ENCODE assay signal across 17 mouse cellular contexts in the genomic region with DNA sequence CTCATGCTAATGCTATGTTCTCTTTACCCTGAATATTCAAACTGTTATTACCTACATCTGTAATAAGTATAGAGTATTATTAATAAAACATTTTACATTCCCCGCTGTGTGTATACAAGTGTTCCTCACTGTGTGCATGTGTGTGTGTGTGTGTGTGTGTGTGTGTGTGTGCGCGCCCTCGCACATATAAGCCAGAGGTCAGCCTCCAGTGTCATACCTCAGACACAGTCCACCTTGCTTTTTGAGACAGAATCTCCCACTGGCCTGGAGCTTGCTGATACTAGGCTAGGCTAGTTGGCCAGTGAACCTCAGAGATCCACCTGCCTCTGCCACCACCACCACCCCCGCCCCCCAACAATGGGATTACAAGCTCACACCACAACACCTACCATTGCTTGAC. TPM values are rescaled to one million over a fixed set of nuclear protein-coding genes. Genes with fewer than 3 reads are reported as not detected.
A peak's percentile ranks its signal among the peaks of the same experiment; 100 is the strongest.
DNase-seq lines count a peak whose midpoint lies in the region; ATAC-seq and TF ChIP-seq lines count a peak whose summit lies in the region.
"Had no signal": no experiment of that assay in that cellular context is flagged by ENCODE, and none has a peak within 500 bp of the region (broad histone marks: within the 10 kb centered on the region; RNA-seq: fewer than 3 reads in every experiment).

No protein-coding gene starts in this region.

- H3K27me3 ChIP-seq in forebrain, embryonic 10.5 days (ENCODE audit: poor library complexity, severe bottlenecking), result no peaks in the 10 kb centered on the region
- no peaks in the 10 kb centered on the region for H3K27me3 ChIP-seq in forebrain, embryonic 14.5 days (replicated peaks; ENCODE audit: control insufficient read depth, insufficient read depth, low read length)
- no peaks in the 10 kb centered on the region for H3K27me3 ChIP-seq in hindbrain, embryonic 15.5 days
- no peaks in the 10 kb centered on the region for H3K27me3 ChIP-seq in midbrain, embryonic 16.5 days (ENCODE audit: control insufficient read depth, insufficient read depth, low read depth, low read length)
- H3K27me3 ChIP-seq in thymus, adult 2 months (ENCODE audit: control insufficient read depth, insufficient read depth, low read length), result no peaks in the 10 kb centered on the region
- H3K27me3 ChIP-seq: kidney, embryonic 15.5 days had no signal

- H3K9ac ChIP-seq in forebrain, embryonic 14.5 days (ENCODE audit: low read length), result peak overlapping the region; percentile 26; the same call in 1 of the 2 replicates
- H3K9ac ChIP-seq in hindbrain, embryonic 15.5 days, result no peak overlapping the region
- no peak overlapping the region for H3K9ac ChIP-seq in midbrain, embryonic 16.5 days (ENCODE audit: low read depth, low read length)
- H3K9ac ChIP-seq: kidney, embryonic 15.5 days; liver, postnatal 0 days had no signal

- TF ChIP-seq POLR2A in thymus, adult 2 months (IDR thresholded peaks at IDR 0.05; ENCODE audit: control insufficient read depth, extremely low read depth, insufficient read depth, low read length, poor library complexity), result no peak

- peak; percentile 4; the same call in 1 of the 2 replicates for ATAC-seq in forebrain, embryonic 14.5 days
- no peak for ATAC-seq in hindbrain, embryonic 15.5 days (ENCODE audit: low FRiP score, low read depth)
- ATAC-seq in midbrain, embryonic 16.5 days, result 0 out of 2 replicates have a peak, but pooled peaks have one; percentile 8
- ATAC-seq: inflammation-experienced regulatory T-cells, adult 6 months; liver, postnatal 0 days had no signal

- H3K4me2 ChIP-seq in forebrain, embryonic 14.5 days (ENCODE audit: low read length), result peak overlapping the region; percentile 23
- peak overlapping the region; percentile 18; the same call in 1 of the 2 replicates for H3K4me2 ChIP-seq in hindbrain, embryonic 15.5 days
- no peak overlapping the region; the same call in 1 of the 2 replicates for H3K4me2 ChIP-seq in midbrain, embryonic 16.5 days (ENCODE audit: low read length)
- H3K4me2 ChIP-seq: kidney, embryonic 15.5 days had no signal

- DNase-seq in forebrain, embryonic 10.5 days (ENCODE audit: extremely low spot score, low spot score), result no peak
- DNase-seq in forebrain, embryonic 14.5 days (ENCODE audit: low spot score), result no peak
- DNase-seq in thymus, adult 2 months, result no peak
- DNase-seq in thymus, postnatal 36 days, result no peak
- no peak for DNase-seq in cerebellum, adult 9-11 months
- no peak for DNase-seq in adipocyte (ENCODE audit: low spot score)
- DNase-seq: adrenal gland, postnatal 14 days; cerebellum, adult 2 months; gastrocnemius, adult 2 months; heart, adult 18-20 months; liver, postnatal 0 days; lung, postnatal 36 days; thymus, postnatal 25 days had no signal

- peak overlapping the region; percentile 93 for H3K27ac ChIP-seq in forebrain, embryonic 10.5 days
- H3K27ac ChIP-seq in forebrain, embryonic 14.5 days (ENCODE audit: low read depth, low read length), result peak overlapping the region; percentile 89
- peak overlapping the region; percentile 79 for H3K27ac ChIP-seq in hindbrain, embryonic 15.5 days (replicated peaks)
- H3K27ac ChIP-seq in midbrain, embryonic 16.5 days (ENCODE audit: low read length), result peak overlapping the region; percentile 81
- no peak overlapping the region for H3K27ac ChIP-seq in thymus, adult 2 months (ENCODE audit: control insufficient read depth, insufficient read depth, low read length)
- H3K27ac ChIP-seq: gastrocnemius, adult 2 months; kidney, embryonic 15.5 days had no signal

- H3K4me3 ChIP-seq in forebrain, embryonic 10.5 days, result peak overlapping the region; percentile 34
- H3K4me3 ChIP-seq in forebrain, embryonic 14.5 days (ENCODE audit: low read depth, low read length), result no peak overlapping the region
- no peak overlapping the region for H3K4me3 ChIP-seq in hindbrain, embryonic 15.5 days
- no peak overlapping the region for H3K4me3 ChIP-seq in midbrain, embryonic 16.5 days (ENCODE audit: low read depth, low read length)
- no peak overlapping the region for H3K4me3 ChIP-seq in thymus, adult 2 months (ENCODE audit: control insufficient read depth, insufficient read depth, low read length)
- H3K4me3 ChIP-seq: gastrocnemius, adult 2 months; kidney, embryonic 15.5 days had no signal

- 95% methylated on average over 5 of the region's 5 CpGs for WGBS in forebrain, embryonic 10.5 days
- 85% methylated on average over 5 of the region's 5 CpGs for WGBS in forebrain, embryonic 14.5 days
- 79% methylated on average over 5 of the region's 5 CpGs for WGBS in hindbrain, embryonic 15.5 days
- WGBS in midbrain, embryonic 16.5 days, result 73% methylated on average over 5 of the region's 5 CpGs
- WGBS in thymus, adult 2 months, result 95% methylated on average over 5 of the region's 5 CpGs

- H3K4me1 ChIP-seq in forebrain, embryonic 10.5 days, result peaks cover 61% of the 10 kb centered on the region
- H3K4me1 ChIP-seq in forebrain, embryonic 14.5 days (ENCODE audit: control insufficient read depth, insufficient read depth, low read length), result peaks cover 52% of the 10 kb centered on the region
- peaks cover 71% of the 10 kb centered on the region for H3K4me1 ChIP-seq in hindbrain, embryonic 15.5 days (replicated peaks)
- H3K4me1 ChIP-seq in midbrain, embryonic 16.5 days (ENCODE audit: control insufficient read depth, insufficient read depth, low read length), result peaks cover 51% of the 10 kb centered on the region
- H3K4me1 ChIP-seq in thymus, adult 2 months (replicated peaks; ENCODE audit: control insufficient read depth, insufficient read depth, low read length), result no peaks in the 10 kb centered on the region

- no peaks in the 10 kb centered on the region for H3K9me3 ChIP-seq in forebrain, embryonic 10.5 days
- H3K9me3 ChIP-seq in forebrain, embryonic 14.5 days (replicated peaks; ENCODE audit: control insufficient read depth, low read length), result no peaks in the 10 kb centered on the region
- no peaks in the 10 kb centered on the region for H3K9me3 ChIP-seq in hindbrain, embryonic 15.5 days
- H3K9me3 ChIP-seq in midbrain, embryonic 16.5 days (replicated peaks; ENCODE audit: control insufficient read depth, low read length, poor library complexity, severe bottlenecking), result no peaks in the 10 kb centered on the region
- H3K9me3 ChIP-seq: kidney, embryonic 15.5 days had no signal

- no peak for TF ChIP-seq CTCF in thymus, adult 2 months (IDR thresholded peaks at IDR 0.05; ENCODE audit: borderline replicate concordance, control insufficient read depth, extremely low read depth, insufficient read depth, low read length, poor library complexity)

- H3K36me3 ChIP-seq in forebrain, embryonic 10.5 days (replicated peaks), result peaks cover 20% of the 10 kb centered on the region
- H3K36me3 ChIP-seq in forebrain, embryonic 14.5 days (ENCODE audit: control insufficient read depth, insufficient read depth, low read length), result peaks cover 3% of the 10 kb centered on the region; the same call in 1 of the 2 replicates
- no peaks in the 10 kb centered on the region for H3K36me3 ChIP-seq in hindbrain, embryonic 15.5 days
- no peaks in the 10 kb centered on the region for H3K36me3 ChIP-seq in midbrain, embryonic 16.5 days (ENCODE audit: control insufficient read depth, insufficient read depth, low read length)
- no peaks in the 10 kb centered on the region for H3K36me3 ChIP-seq in thymus, adult 2 months (ENCODE audit: control insufficient read depth, insufficient read depth, low read length)
- H3K36me3 ChIP-seq: kidney, embryonic 15.5 days had no signal

RNA-seq across cellular contexts. Expression of a gene that starts 43.3 kb away (rescaled TPM):
- 14.8 and 16.5 TPM in 2 replicates for polyA plus RNA-seq in forebrain, embryonic 10.5 days (2016; fragmentation: Nextera tagmentation; extraction: Ambion mirVana)
- 31.4 and 46.7 TPM in 2 replicates for polyA plus RNA-seq in forebrain, embryonic 14.5 days (2014; fragmentation: Nextera tagmentation; extraction: Ambion mirVana)
- polyA plus RNA-seq in hindbrain, embryonic 15.5 days (2015; fragmentation: Nextera tagmentation; extraction: Ambion mirVana), result 30.5 and 36.8 TPM in 2 replicates
- polyA plus RNA-seq in midbrain, embryonic 16.5 days (2015; fragmentation: Nextera tagmentation; extraction: Ambion mirVana), result 37.4 and 38.6 TPM in 2 replicates
- polyA plus RNA-seq in thymus, adult 2 months (2012; rRNA removed), result 3.7 and 3.8 TPM in 2 replicates
